Mouse (Mus musculus) thymus, adult 2 months (tissue): ENCODE measurements around the gene Svip. TPM values are rescaled to one million over a fixed set of nuclear protein-coding genes. Genes with fewer than 3 reads are reported as not detected.

ENCODE experiments used
- DNase-seq: peaks from one replicate; pipeline ENCODE4 v3.0.0; 2021
- H3K27ac ChIP-seq: fragments of 200-500 bp; 2 replicates; pipeline ENCODE4 v1.5.1; 2012; ENCODE audit warnings: low read length, control low read depth; ENCODE audit not compliant: control insufficient read depth, insufficient read depth
- H3K27me3 ChIP-seq: fragments of 200-500 bp; 2 replicates; pipeline ENCODE4 v1.6.1; 2012; ENCODE audit warnings: mild to moderate bottlenecking, low read length, moderate library complexity, mixed read lengths; ENCODE audit not compliant: control insufficient read depth, insufficient read depth
- H3K36me3 ChIP-seq: fragments of 200-500 bp; 2 replicates; pipeline ENCODE4 v1.6.1; 2012; ENCODE audit warnings: mild to moderate bottlenecking, low read length, moderate library complexity; ENCODE audit not compliant: control insufficient read depth, insufficient read depth
- H3K4me1 ChIP-seq: fragments of 200-500 bp; replicated peaks from 2 replicates; pipeline ENCODE4 v1.6.1; 2012; ENCODE audit warnings: low read length; ENCODE audit not compliant: control insufficient read depth, insufficient read depth
- H3K4me3 ChIP-seq: fragments of 200-500 bp; 2 replicates; pipeline ENCODE4 v1.5.1; 2012; ENCODE audit warnings: mild to moderate bottlenecking, low read length, control low read depth, moderate library complexity; ENCODE audit not compliant: control insufficient read depth, insufficient read depth
- CTCF ChIP-seq: fragments of 200-500 bp; IDR thresholded peaks from 2 replicates; pipeline ENCODE4 v1.5.1; 2012; ENCODE audit warnings: mild to moderate bottlenecking, control low read depth, low read length, moderate library complexity, borderline replicate concordance; ENCODE audit not compliant: control insufficient read depth, poor library complexity, insufficient read depth; ENCODE audit errors: extremely low read depth
- POLR2A ChIP-seq: fragments of 200-500 bp; IDR thresholded peaks from 2 replicates; pipeline ENCODE4 v1.6.1; 2012; ENCODE audit warnings: mild to moderate bottlenecking, low read length, control low read depth, moderate library complexity; ENCODE audit not compliant: control insufficient read depth, poor library complexity, insufficient read depth; ENCODE audit errors: extremely low read depth
- WGBS: fragments of 180-500 bp; shearing (Covaris S2); methylation state at CpG from one replicate; pipeline ENCODE4 v1.1.7; 2018; 5-methylcytosine and 5-hydroxymethylcytosine counted together
- polyA plus RNA-seq: library from polyadenylated mRNA; depleted of rRNA; stranded (reverse); fragments of >200 nt; gene quantifications from 2 replicates; pipeline ENCODE4 v1.2.3, GENCODE M21; 2012; rRNA removed

The Svip gene
- polyA plus RNA-seq, 1 experiment: 0.61 TPM

DNA sequence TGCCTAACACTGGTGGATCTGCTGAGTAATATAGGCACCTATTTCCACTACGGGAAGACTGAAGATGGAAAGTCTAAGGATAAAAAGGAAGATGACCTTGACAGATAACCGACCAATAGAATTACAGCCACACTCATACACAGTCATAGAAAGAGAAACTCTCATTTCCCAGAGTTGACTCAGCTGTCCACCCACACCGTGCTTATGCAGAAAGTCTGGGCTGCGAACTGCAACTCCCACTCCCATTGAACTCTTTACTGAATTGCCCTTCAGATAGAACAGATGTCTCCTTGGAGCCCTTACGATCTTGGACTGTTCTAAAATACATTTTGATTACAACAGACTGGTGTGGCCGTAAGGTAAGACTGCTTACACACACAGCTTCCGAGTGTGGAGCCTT is 41.1 kb downstream of the Svip start:
- no peaks in the 10 kb centered on the region for H3K4me1 ChIP-seq
- no peaks in the 10 kb centered on the region for H3K27me3 ChIP-seq
- no peak for TF ChIP-seq CTCF
- no peak for TF ChIP-seq POLR2A
- 93% methylated on average over 7 of the region's 7 CpGs for WGBS
- H3K4me3 ChIP-seq: no peak overlapping the region
- no peak for DNase-seq
- no peak overlapping the region for H3K27ac ChIP-seq
- no peaks in the 10 kb centered on the region for H3K36me3 ChIP-seq

- Histone ChIP-seq H3K4me3 (no peak overlapping the region), H3K4me1 (no peaks in the 10 kb centered on the region), H3K27ac (no peak overlapping the region), H3K27me3 (no peaks in the 10 kb centered on the region), H3K36me3 (no peaks in the 10 kb centered on the region)
- TF ChIP-seq POLR2A: no peak
- no peak for TF ChIP-seq CTCF
- 87% methylated on average over 10 of the region's 10 CpGs for WGBS
- DNase-seq: no peak
Observed at GRCm38 (mm10) chr7:51962219-51962952, 43.4 kb downstream of the Svip start.

DNA sequence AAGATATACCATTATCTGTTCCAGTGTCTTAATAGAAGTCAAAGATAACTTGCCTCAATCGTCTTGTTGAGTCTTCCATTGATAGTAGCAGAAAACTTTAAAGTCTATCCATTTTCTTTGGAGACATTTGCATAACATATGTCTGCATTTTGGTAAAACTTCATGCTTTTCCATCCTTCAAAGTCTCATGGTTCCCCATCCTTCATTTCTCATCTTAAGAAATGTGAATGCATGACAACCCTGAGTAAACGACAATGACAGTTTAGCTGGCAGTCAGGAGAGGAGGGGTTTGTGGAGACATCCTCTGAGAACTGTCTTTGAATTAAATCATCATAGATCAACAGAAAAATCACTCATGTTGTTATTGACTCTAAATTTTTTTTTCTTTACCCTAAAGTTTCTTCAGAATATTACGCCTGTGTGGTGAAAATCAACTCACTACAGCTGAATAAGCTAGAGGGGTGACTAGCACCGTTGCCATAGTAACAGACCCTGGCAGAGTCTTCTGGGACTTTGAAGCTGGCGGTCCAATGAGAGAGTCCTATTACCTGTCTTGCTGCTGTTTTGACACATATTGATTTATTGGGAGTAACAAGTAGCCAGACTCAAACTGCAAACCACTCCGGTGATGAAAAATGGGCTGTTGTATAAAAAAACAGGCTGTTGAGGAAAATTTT is 45.0 kb downstream of the Svip start:
- no peaks in the 10 kb centered on the region for H3K27me3 ChIP-seq
- DNase-seq: no peak
- WGBS: 86% methylated on average over 6 of the region's 6 CpGs
- H3K27ac ChIP-seq: no peak overlapping the region
- no peaks in the 10 kb centered on the region for H3K4me1 ChIP-seq
- no peak for TF ChIP-seq CTCF
- TF ChIP-seq POLR2A: no peak
- H3K4me3 ChIP-seq: no peak overlapping the region
- no peaks in the 10 kb centered on the region for H3K36me3 ChIP-seq

DNA sequence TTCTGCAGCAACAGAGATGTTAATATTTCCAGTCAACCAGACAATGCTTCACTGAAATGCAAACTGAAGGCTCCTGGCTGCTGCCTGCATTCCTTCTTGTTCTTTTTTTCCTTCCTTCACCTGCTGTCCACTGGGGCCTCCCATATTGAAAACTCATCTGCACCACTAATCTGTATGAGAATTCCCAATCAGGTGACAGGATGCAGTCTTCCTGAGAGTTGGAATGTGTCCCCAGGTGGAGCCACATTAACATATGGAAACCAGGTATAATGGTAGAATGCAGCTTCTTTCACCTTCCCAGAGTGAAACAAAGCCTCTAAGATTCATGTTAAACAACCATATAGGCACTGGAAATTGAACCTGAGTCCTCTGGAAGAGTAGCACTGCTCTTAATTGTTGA is 48.1 kb downstream of the Svip start:
- no peak overlapping the region for H3K4me3 ChIP-seq

GRCm38 (mm10) chr7:51955424-51956041 is 50.3 kb downstream of the Svip start:
- no peaks in the 10 kb centered on the region for H3K36me3 ChIP-seq
- TF ChIP-seq POLR2A: no peak
- TF ChIP-seq CTCF: no peak
- H3K27ac ChIP-seq: no peak overlapping the region
- WGBS: 71% methylated on average over 9 of the region's 9 CpGs
- no peaks in the 10 kb centered on the region for H3K4me1 ChIP-seq
- DNase-seq: no peak
- H3K4me3 ChIP-seq: no peak overlapping the region
- no peaks in the 10 kb centered on the region for H3K27me3 ChIP-seq

More for the DNA sequence above, 48.1 kb downstream of the Svip start:
- Histone ChIP-seq H3K27ac (no peak overlapping the region), H3K27me3 (no peaks in the 10 kb centered on the region), H3K36me3 (no peaks in the 10 kb centered on the region), H3K4me1 (no peaks in the 10 kb centered on the region)
- no peak for DNase-seq
- no peak for TF ChIP-seq CTCF
- no peak for TF ChIP-seq POLR2A

Other genes starting within 250 kb of the Svip start
- gene Gas2, start 144.0 kb downstream of the Svip start, polyA plus RNA-seq: 2.1 and 2.4 TPM in 2 replicates
- gene Fancf, start 143.8 kb downstream of the Svip start, polyA plus RNA-seq: 15.7 and 21.6 TPM in 2 replicates
- gene 1700015G11Rik, start 9.7 kb upstream of the Svip start, polyA plus RNA-seq: not detected in 2 replicates